Mouse (Mus musculus): Measurements from ENCODE around the gene Cnnm4. TPM values are rescaled to one million over a fixed set of nuclear protein-coding genes. Genes with fewer than 3 reads are reported as not detected.

The Cnnm4 gene
- 11.0 and 11.1 TPM in 2 replicates for polyA plus RNA-seq (2015; fragmentation: Nextera tagmentation; extraction: Ambion mirVana)

DNA sequence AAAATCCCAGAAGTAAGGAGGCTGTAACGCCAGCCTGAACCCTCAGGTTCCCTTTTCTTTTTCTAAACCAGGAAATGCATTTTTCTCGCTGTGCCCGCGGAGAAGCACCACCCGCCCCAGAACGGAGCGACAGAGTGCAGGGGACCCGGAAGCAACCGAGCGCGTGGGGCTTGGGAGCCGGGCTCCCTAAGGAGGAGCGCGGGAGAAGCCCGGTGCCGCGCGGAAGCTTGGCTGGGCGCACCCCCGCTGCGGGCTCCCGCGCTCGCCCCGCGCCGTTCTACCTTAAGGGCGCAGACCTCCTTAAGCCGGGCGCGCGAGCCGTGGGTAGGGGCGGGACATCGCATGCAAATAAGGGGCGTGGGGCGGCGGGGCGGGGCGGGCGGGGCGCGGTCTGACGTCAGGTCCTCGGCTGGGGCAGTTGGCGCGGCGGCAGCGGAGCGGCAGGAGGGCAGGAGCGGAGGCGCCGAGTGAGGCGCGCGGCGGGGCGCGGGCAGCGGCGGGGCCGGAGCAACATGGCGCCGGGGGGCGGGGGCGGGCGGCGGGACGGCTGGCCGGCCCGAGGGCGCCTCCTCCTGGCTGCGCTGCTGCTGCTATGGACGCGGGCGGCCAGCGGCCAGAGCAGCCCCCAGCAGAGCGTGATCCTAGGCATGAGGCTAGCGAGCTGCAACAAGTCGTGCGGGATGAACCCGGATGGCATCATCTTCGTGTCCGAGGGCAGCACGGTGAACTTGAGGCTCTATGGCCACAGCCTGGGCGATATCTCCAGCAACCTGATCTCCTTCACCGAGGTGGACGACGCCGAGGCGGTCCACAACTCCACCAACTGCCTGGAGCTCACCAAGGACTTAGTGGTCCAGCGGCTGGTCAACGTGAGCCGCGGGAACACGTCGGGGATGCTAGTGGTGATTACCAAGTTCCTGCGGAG is at the start of gene Cnnm4:
Gene Cnnm4, plus strand, starts transcription at position 440 of the 925 bp plus-strand sequence.
- under 1% methylated on average over 81 of the region's 98 CpGs for WGBS
- peaks cover 50% of the 10 kb centered on the region for H3K4me1 ChIP-seq

GRCm38 (mm10) chr1:36429511-36429910 is 41.9 kb upstream of the Cnnm4 start:
- H3K4me1 ChIP-seq, result no peaks in the 10 kb centered on the region
- WGBS, result 93% methylated on average over 2 of the region's 2 CpGs

More for the DNA sequence above, at the start of gene Cnnm4:
- no peaks in the 10 kb centered on the region for H3K9me3 ChIP-seq
- peak within 1 kb of the TSS; percentile 80 for H3K4me2 ChIP-seq
- ATAC-seq (replicated peaks), result peak; percentile 92
- peak within 1 kb of the TSS; percentile 73 for H3K4me3 ChIP-seq
- H3K9ac ChIP-seq, result peak within 1 kb of the TSS; percentile 68
- H3K27me3 ChIP-seq (replicated peaks), result no peaks in the 10 kb centered on the region
- H3K27ac ChIP-seq, result peak within 1 kb of the TSS; percentile 62
- no peaks in the 10 kb centered on the region for H3K36me3 ChIP-seq (replicated peaks)

GRCm38 (mm10) chr1:36432999-36433398 is 38.4 kb upstream of the Cnnm4 start:
- Histone ChIP-seq H3K9ac (no peak overlapping the region), H3K27ac (no peak overlapping the region), H3K36me3 (replicated peaks) (peaks cover 49% of the 10 kb centered on the region), H3K4me3 (no peak overlapping the region), H3K4me1 (no peaks in the 10 kb centered on the region), H3K4me2 (no peak overlapping the region), H3K27me3 (replicated peaks) (no peaks in the 10 kb centered on the region), H3K9me3 (no peaks in the 10 kb centered on the region)
- ATAC-seq (replicated peaks), result no peak
- 91% methylated on average over 4 of the region's 4 CpGs for WGBS

More at GRCm38 (mm10) chr1:36429511-36429910, 41.9 kb upstream of the Cnnm4 start:
- Histone ChIP-seq H3K9me3 (no peaks in the 10 kb centered on the region), H3K36me3 (replicated peaks) (peaks cover 56% of the 10 kb centered on the region), H3K27ac (no peak overlapping the region), H3K27me3 (replicated peaks) (no peaks in the 10 kb centered on the region), H3K4me2 (no peak overlapping the region), H3K9ac (no peak overlapping the region), H3K4me3 (no peak overlapping the region)
- ATAC-seq (replicated peaks), result no peak

- Histone ChIP-seq H3K9ac (no peak overlapping the region), H3K27ac (no peak overlapping the region), H3K9me3 (no peaks in the 10 kb centered on the region), H3K27me3 (replicated peaks) (no peaks in the 10 kb centered on the region), H3K4me1 (no peaks in the 10 kb centered on the region), H3K4me3 (no peak overlapping the region), H3K4me2 (no peak overlapping the region), H3K36me3 (replicated peaks) (peaks cover 49% of the 10 kb centered on the region)
- ATAC-seq (replicated peaks), result no peak
- WGBS, result 94% methylated on average over 3 of the region's 3 CpGs
These were observed 37.8 kb upstream of the Cnnm4 start for GRCm38 (mm10) chr1:36433616-36434015.

DNA sequence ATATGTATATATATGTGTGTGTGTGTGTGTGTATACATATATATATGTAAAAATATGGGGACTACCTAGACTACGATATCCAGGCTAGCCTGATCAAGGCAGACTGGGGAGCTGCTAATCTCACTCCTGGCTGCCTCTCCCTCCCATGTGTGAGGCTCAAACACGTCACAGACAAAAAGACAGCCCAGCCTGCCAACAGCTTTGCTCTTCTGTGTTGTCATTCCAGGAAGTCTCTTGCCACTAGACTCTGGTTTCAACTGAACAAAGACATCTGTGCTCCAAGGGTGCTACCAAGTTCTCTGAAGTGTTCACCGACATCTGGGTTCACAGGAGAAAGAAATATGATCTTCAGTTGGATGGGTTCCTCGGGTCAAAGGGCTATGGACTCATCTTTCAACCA is 36.3 kb upstream of the Cnnm4 start:
- ATAC-seq (replicated peaks), result no peak
- Histone ChIP-seq H3K36me3 (replicated peaks) (peaks cover 60% of the 10 kb centered on the region), H3K4me1 (no peaks in the 10 kb centered on the region), H3K27ac (no peak overlapping the region), H3K9ac (no peak overlapping the region), H3K9me3 (no peaks in the 10 kb centered on the region), H3K4me2 (no peak overlapping the region), H3K27me3 (replicated peaks) (no peaks in the 10 kb centered on the region), H3K4me3 (no peak overlapping the region)
- 87% methylated on average over 4 of the region's 4 CpGs for WGBS

GRCm38 (mm10) chr1:36436515-36436914 is 34.9 kb upstream of the Cnnm4 start:
- Histone ChIP-seq H3K9me3 (no peaks in the 10 kb centered on the region), H3K4me1 (no peaks in the 10 kb centered on the region), H3K4me2 (no peak overlapping the region), H3K4me3 (no peak overlapping the region), H3K9ac (no peak overlapping the region), H3K27me3 (replicated peaks) (no peaks in the 10 kb centered on the region), H3K27ac (no peak overlapping the region), H3K36me3 (replicated peaks) (peaks cover 59% of the 10 kb centered on the region)
- ATAC-seq (replicated peaks), result no peak
- 96% methylated on average over 6 of the region's 6 CpGs for WGBS

DNA sequence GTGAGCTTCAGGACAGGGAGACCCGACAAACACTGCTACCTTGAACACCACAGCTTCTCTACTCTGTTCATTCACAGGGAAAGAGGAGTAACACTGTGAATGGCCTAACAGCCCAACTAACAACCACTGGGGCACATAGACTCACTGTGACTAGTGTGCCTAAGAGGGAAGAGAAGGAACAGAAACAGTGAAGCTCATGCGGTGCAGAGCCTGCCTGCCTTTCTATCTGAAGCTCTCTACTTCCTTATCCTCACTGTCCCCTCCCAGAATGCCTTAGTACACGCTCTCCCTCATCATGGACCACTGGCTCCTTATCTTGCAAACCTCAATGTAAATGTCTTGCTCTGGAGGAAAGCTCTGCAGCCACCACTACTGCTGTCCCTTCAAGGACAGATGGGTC is 34.2 kb upstream of the Cnnm4 start:
- H3K4me1 ChIP-seq, result no peaks in the 10 kb centered on the region
- no peak for ATAC-seq (replicated peaks)
- 98% methylated on average over 3 of the region's 3 CpGs for WGBS
- H3K9me3 ChIP-seq, result no peaks in the 10 kb centered on the region
- no peak overlapping the region for H3K4me2 ChIP-seq
- no peak overlapping the region for H3K4me3 ChIP-seq
- H3K36me3 ChIP-seq (replicated peaks), result peaks cover 52% of the 10 kb centered on the region
- no peaks in the 10 kb centered on the region for H3K27me3 ChIP-seq (replicated peaks)
- H3K9ac ChIP-seq, result no peak overlapping the region
- H3K27ac ChIP-seq, result no peak overlapping the region

DNA sequence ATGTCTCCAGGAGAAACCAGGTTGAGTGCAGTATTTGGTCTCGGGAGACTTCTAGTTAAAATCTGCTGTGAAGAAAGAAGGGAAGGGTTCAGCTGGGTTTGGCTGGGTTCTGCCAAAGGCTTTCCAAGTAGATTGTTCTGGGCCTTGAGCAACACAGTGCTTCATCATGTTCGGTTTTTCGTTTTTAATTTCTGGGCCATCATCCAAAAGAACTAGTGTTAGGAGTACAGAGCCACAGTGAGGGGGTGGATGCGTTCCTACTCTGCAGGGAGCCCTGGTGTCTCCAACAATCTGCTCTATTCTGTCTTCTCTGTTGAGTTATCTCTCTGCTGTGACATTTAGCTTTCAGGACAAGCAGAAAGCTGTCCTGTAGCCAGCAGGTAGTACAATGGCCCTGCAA is 30.3 kb upstream of the Cnnm4 start:
- H3K9ac ChIP-seq, result no peak overlapping the region
- H3K27ac ChIP-seq, result no peak overlapping the region
- peaks cover 13% of the 10 kb centered on the region for H3K4me1 ChIP-seq
- H3K27me3 ChIP-seq (replicated peaks), result no peaks in the 10 kb centered on the region
- WGBS, result 83% methylated on average over 4 of the region's 4 CpGs
- ATAC-seq (replicated peaks), result no peak
- H3K9me3 ChIP-seq, result no peaks in the 10 kb centered on the region
- peaks cover 33% of the 10 kb centered on the region for H3K36me3 ChIP-seq (replicated peaks)
- no peak overlapping the region for H3K4me3 ChIP-seq
- H3K4me2 ChIP-seq, result no peak overlapping the region

DNA sequence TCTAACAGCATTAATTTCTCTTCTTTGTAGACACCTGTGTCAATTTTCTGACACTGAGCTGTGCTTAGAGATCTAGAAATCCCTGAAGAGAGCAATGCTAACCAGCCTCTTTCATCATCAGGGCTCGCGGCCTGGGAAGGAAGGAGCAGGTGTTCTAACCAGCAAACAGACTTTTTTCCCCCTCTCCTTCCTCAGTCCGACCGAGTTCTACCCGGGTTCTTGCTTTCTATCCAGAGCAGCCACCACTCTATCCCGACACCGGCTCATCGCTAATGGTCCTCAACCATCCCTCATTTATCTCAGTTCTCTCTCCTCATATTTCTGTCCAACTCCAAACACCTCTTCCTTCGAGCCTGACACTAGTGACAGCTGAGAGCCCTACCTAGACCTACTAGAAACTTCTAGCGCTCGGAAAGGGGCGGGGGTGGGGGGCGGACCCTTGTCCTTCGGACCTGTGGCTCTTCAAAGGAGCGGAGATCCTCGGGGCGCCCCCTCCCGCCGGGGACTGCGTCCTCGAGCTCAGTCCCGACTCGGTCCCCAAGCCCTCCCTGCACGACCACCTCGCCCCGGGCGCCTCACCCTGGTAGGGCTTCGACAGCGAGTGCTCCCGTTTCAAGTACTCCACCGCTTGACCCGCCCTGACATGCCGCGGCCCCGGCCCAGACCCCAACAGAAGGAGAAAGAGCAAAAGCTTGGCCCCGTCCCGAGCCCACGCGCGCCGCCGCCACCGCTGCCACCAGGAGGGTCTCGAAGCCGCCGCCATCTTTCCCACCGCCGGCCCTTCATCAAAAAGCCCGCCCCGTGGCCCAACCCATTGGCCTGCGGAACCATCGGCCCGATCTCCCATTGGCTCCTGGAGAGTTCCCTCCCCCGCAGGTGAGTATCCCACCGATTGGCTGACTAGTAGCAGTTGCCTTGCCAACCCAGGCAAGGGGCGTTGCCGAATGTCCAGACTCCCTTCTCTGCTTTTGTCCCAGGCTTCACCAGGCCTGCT is 26.7 kb upstream of the Cnnm4 start, which contains the start of gene Lman2l:
Gene Lman2l, minus strand, starts transcription at position 801 of the 994 bp plus-strand sequence.
- Histone ChIP-seq H3K36me3 (replicated peaks) (0 out of 2 replicates have a peak, but pooled peaks cover under 1% of the 10 kb centered on the region), H3K4me2 (peak within 1 kb of the TSS; percentile 63), H3K9ac (peak within 1 kb of the TSS; percentile 72), H3K4me1 (peaks cover 13% of the 10 kb centered on the region), H3K9me3 (no peaks in the 10 kb centered on the region), H3K27ac (peak within 1 kb of the TSS; percentile 87), H3K27me3 (replicated peaks) (no peaks in the 10 kb centered on the region), H3K4me3 (peak within 1 kb of the TSS; percentile 87)
- ATAC-seq (replicated peaks), result peak; percentile 100
- WGBS, result under 1% methylated on average over 57 of the region's 57 CpGs

DNA sequence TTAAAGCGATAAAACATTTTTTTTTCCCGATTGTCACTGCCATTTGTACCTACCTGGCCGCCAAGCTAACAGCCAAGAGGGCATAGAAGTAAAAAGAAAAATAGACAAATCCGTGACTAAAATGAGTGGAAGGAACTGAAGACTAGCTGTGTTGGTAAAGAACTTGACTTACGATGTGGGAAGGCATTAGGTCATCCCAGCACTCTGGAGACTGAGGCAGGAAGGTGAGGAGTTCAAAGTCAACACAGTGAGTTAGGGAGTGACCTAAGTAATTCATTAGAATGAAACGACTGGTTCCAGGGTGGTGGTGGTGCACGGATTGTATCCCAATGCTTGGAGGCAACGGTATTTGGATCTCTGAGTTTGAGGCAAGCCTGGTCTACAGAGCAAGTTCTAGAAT is 25.9 kb upstream of the Cnnm4 start:
- H3K9ac ChIP-seq, result no peak overlapping the region
- no peaks in the 10 kb centered on the region for H3K27me3 ChIP-seq (replicated peaks)
- WGBS, result 42% methylated on average over 8 of the region's 8 CpGs
- H3K9me3 ChIP-seq, result no peaks in the 10 kb centered on the region
- peaks cover 13% of the 10 kb centered on the region for H3K4me1 ChIP-seq
- H3K4me3 ChIP-seq, result peak overlapping the region; percentile 87
- peak overlapping the region; percentile 63 for H3K4me2 ChIP-seq
- H3K36me3 ChIP-seq (replicated peaks), result no peaks in the 10 kb centered on the region
- peak; percentile 51 for ATAC-seq (replicated peaks)
- peak overlapping the region; percentile 76 for H3K27ac ChIP-seq

GRCm38 (mm10) chr1:36446106-36446824 is 25.2 kb upstream of the Cnnm4 start:
- no peak for ATAC-seq (replicated peaks)
- Histone ChIP-seq H3K4me1 (peaks cover 13% of the 10 kb centered on the region), H3K9ac (no peak overlapping the region), H3K27ac (peak overlapping the region; percentile 76; the same call in 1 of the 2 replicates), H3K4me2 (no peak overlapping the region), H3K27me3 (replicated peaks) (no peaks in the 10 kb centered on the region), H3K4me3 (no peak overlapping the region), H3K36me3 (replicated peaks) (no peaks in the 10 kb centered on the region), H3K9me3 (no peaks in the 10 kb centered on the region)
- WGBS, result 92% methylated on average over 5 of the region's 5 CpGs
